Mouse (Mus musculus) cerebellum, adult 2 months (tissue): ENCODE results near the gene Btn1a1.

Experiments
- CTCF ChIP-seq: fragments of 200-500 bp; IDR thresholded peaks from 2 replicates; pipeline ENCODE4 v1.5.1; 2011; ENCODE audit warnings: low read depth, mild to moderate bottlenecking, control low read depth, low read length, moderate library complexity, borderline replicate concordance; ENCODE audit not compliant: insufficient read depth
- POLR2A ChIP-seq: fragments of 200-500 bp; IDR thresholded peaks from 2 replicates; pipeline ENCODE4 v1.6.1; 2011; ENCODE audit warnings: low read length, control low read depth, borderline replicate concordance; ENCODE audit not compliant: insufficient read depth

DNA sequence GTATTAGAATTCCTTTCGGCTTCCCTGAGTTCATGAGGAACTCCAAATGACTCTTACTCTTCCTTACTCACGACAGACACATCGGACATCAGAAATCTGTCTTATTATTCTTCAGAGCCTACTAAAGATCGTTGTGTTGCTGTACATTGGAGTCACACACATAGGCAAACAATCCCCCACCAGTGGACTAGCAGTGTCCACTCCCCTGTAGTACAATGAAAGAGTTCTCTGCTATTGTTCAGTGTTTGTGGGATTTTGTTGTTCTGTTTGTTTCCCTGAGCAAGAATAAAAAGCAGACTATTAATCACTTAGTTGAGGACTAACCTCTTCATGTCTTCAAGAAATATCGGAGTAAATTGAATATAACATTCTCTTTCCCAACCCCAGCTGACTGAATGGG lies 31.9 kb downstream of the Btn1a1 start:
- no peak for TF ChIP-seq CTCF
- TF ChIP-seq POLR2A = no peak
